Mouse (Mus musculus): Measurements from ENCODE around the gene Akt1s1. TPM values are rescaled to one million over a fixed set of nuclear protein-coding genes. Genes with fewer than 3 reads are reported as not detected.

The Akt1s1 gene
- polyA plus RNA-seq, 1 experiment from 2014 or later = 69.0 TPM

- H3K9ac ChIP-seq (ENCODE audit: low read depth, low read length) = peak overlapping the region; percentile 54
- peak overlapping the region; percentile 54 for H3K4me2 ChIP-seq (ENCODE audit: low read depth, low read length)
- H3K27me3 ChIP-seq (replicated peaks; ENCODE audit: control insufficient read depth, insufficient read depth, low read length) = no peaks in the 10 kb centered on the region
- H3K36me3 ChIP-seq (ENCODE audit: control insufficient read depth, insufficient read depth, low read length) = peaks cover 72% of the 10 kb centered on the region
- peaks cover 14% of the 10 kb centered on the region for H3K4me1 ChIP-seq (ENCODE audit: control insufficient read depth, insufficient read depth, low read length)
- H3K4me3 ChIP-seq (ENCODE audit: low read depth, low read length) = peak overlapping the region; percentile 30
- no peaks in the 10 kb centered on the region for H3K9me3 ChIP-seq (ENCODE audit: control insufficient read depth, low read length)
- DNase-seq (ENCODE audit: low spot score) = peak; percentile 75
- H3K27ac ChIP-seq (replicated peaks; ENCODE audit: low read depth, low read length) = peak overlapping the region; percentile 58
- WGBS = 32% methylated on average over 20 of the region's 21 CpGs
- ATAC-seq (ENCODE audit: low read depth) = peak; percentile 44; the same call in 1 of the 2 replicates
Observed at GRCm38 (mm10) chr7:44901230-44901722, 52.5 kb downstream of the Akt1s1 start.

MicroRNA genes within 50 kb of the gene (microRNA counts, 519-probe panel; counts per million panel counts)
- 19.3 counts per million for microRNA mmu-miR-707

Small RNAs within 50 kb of the gene (microRNA-seq; reads per million reads assigned to microRNA genes)
- gene Mir707 (ENCODE audit: borderline number of aligned reads) = not detected

Other genes starting within 250 kb of the Akt1s1 start
- gene Myh14, start 178.1 kb upstream of the Akt1s1 start, polyA plus RNA-seq (2014; fragmentation: Nextera tagmentation; extraction: Ambion mirVana) = 13.6 and 13.8 TPM in 2 replicates
- not detected in 2 replicates for gene Izumo2, start 140.2 kb upstream of the Akt1s1 start, polyA plus RNA-seq (2014; fragmentation: Nextera tagmentation; extraction: Ambion mirVana)
- gene Vrk3, start 100.6 kb upstream of the Akt1s1 start, polyA plus RNA-seq (2014; fragmentation: Nextera tagmentation; extraction: Ambion mirVana) = 24.8 and 29.3 TPM in 2 replicates
- 1.1 and 1.7 TPM in 2 replicates for gene Zfp473, start 97.9 kb upstream of the Akt1s1 start, polyA plus RNA-seq (2014; fragmentation: Nextera tagmentation; extraction: Ambion mirVana)
- gene Nup62, start 32.9 kb upstream of the Akt1s1 start, polyA plus RNA-seq (2014; fragmentation: Nextera tagmentation; extraction: Ambion mirVana) = 47.0 and 51.1 TPM in 2 replicates
- gene Il4i1, start 32.6 kb upstream of the Akt1s1 start, polyA plus RNA-seq (2014; fragmentation: Nextera tagmentation; extraction: Ambion mirVana) = 0.78 and 1.4 TPM in 2 replicates
- gene Atf5, start 32.3 kb upstream of the Akt1s1 start, polyA plus RNA-seq (2014; fragmentation: Nextera tagmentation; extraction: Ambion mirVana) = 6.8 and 6.9 TPM in 2 replicates
- gene Tbc1d17, start 88 bp downstream of the Akt1s1 start, polyA plus RNA-seq (2014; fragmentation: Nextera tagmentation; extraction: Ambion mirVana) = 66.9 and 82.7 TPM in 2 replicates
- 23.4 and 27.7 TPM in 2 replicates for gene Pnkp, start 8.1 kb downstream of the Akt1s1 start, polyA plus RNA-seq (2014; fragmentation: Nextera tagmentation; extraction: Ambion mirVana)
- gene Ptov1, start 20.8 kb downstream of the Akt1s1 start, polyA plus RNA-seq (2014; fragmentation: Nextera tagmentation; extraction: Ambion mirVana) = 398 and 442 TPM in 2 replicates
- gene Med25, start 43.7 kb downstream of the Akt1s1 start, polyA plus RNA-seq (2014; fragmentation: Nextera tagmentation; extraction: Ambion mirVana) = 62.5 and 64.2 TPM in 2 replicates
- gene Fuz, start 47.1 kb downstream of the Akt1s1 start, polyA plus RNA-seq (2014; fragmentation: Nextera tagmentation; extraction: Ambion mirVana) = 16.9 and 19.7 TPM in 2 replicates
- gene Ap2a1, start 80.5 kb downstream of the Akt1s1 start, polyA plus RNA-seq (2014; fragmentation: Nextera tagmentation; extraction: Ambion mirVana) = 73.5 and 79.8 TPM in 2 replicates
- gene Tsks, start 94.2 kb downstream of the Akt1s1 start, polyA plus RNA-seq (2014; fragmentation: Nextera tagmentation; extraction: Ambion mirVana) = 0.30 TPM in 1 of 2 replicates, not detected in the other
- gene Cpt1c, start 125.9 kb downstream of the Akt1s1 start, polyA plus RNA-seq (2014; fragmentation: Nextera tagmentation; extraction: Ambion mirVana) = 22.4 and 31.1 TPM in 2 replicates
- gene Prmt1, start 137.6 kb downstream of the Akt1s1 start, polyA plus RNA-seq (2014; fragmentation: Nextera tagmentation; extraction: Ambion mirVana) = 173 and 178 TPM in 2 replicates
- 77.7 and 84.6 TPM in 2 replicates for gene Irf3, start 148.7 kb downstream of the Akt1s1 start, polyA plus RNA-seq (2014; fragmentation: Nextera tagmentation; extraction: Ambion mirVana)
- 43.2 and 48.6 TPM in 2 replicates for gene Bcl2l12, start 149.7 kb downstream of the Akt1s1 start, polyA plus RNA-seq (2014; fragmentation: Nextera tagmentation; extraction: Ambion mirVana)
- gene Scaf1, start 167.4 kb downstream of the Akt1s1 start, polyA plus RNA-seq (2014; fragmentation: Nextera tagmentation; extraction: Ambion mirVana) = 43.7 and 47.5 TPM in 2 replicates
- 50.5 and 52.3 TPM in 2 replicates for gene Rras, start 169.0 kb downstream of the Akt1s1 start, polyA plus RNA-seq (2014; fragmentation: Nextera tagmentation; extraction: Ambion mirVana)
- 12.8 and 13.7 TPM in 2 replicates for gene Prr12, start 203.9 kb downstream of the Akt1s1 start, polyA plus RNA-seq (2014; fragmentation: Nextera tagmentation; extraction: Ambion mirVana)
- 59.1 and 63.3 TPM in 2 replicates for gene Nosip, start 213.4 kb downstream of the Akt1s1 start, polyA plus RNA-seq (2014; fragmentation: Nextera tagmentation; extraction: Ambion mirVana)
- gene Prrg2, start 213.7 kb downstream of the Akt1s1 start, polyA plus RNA-seq (2014; fragmentation: Nextera tagmentation; extraction: Ambion mirVana) = 20.9 and 22.2 TPM in 2 replicates
- 587 and 592 TPM in 2 replicates for gene Rcn3, start 243.2 kb downstream of the Akt1s1 start, polyA plus RNA-seq (2014; fragmentation: Nextera tagmentation; extraction: Ambion mirVana)